Mouse (Mus musculus): Measurements from ENCODE around the gene Cmss1. TPM values are rescaled to one million over a fixed set of nuclear protein-coding genes. Genes with fewer than 3 reads are reported as not detected.
A peak's percentile ranks its signal among the peaks of the same experiment; 100 is the strongest.

Gene Cmss1
- total and polyA plus RNA-seq, 2 experiments: 3.1 to 7.8 TPM

DNA sequence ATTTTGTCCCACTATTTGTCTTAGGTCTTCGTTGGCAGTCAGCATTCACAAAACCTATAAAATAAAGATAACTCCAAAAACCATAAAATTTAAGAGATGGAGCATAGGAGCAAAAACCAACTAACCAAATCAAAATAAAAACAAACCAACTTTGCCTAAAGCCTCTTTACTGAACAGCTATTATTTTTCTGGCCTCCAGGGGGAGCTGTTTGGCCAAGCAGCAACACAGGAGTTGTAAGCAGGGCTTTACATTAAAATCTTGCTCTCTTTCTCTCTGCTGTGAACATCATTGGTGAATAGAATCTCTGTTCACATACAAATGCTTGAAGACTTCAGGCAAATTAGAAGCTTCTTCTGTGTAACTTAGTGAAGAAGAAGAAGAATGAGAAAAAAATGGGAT, 5.1 kb upstream of the Cmss1 start:
- Histone ChIP-seq H3K79me2 (ENCODE audit: control insufficient read depth, insufficient read depth, low read length) (no peaks in the 10 kb centered on the region), H3K4me3 (ENCODE audit: insufficient read depth, low read depth, low read length) (no peak overlapping the region), H3K27ac (replicated peaks; ENCODE audit: insufficient read depth, low read depth, low read length) (no peak overlapping the region), H3K36me3 (ENCODE audit: control insufficient read depth, insufficient read depth, low read length) (no peaks in the 10 kb centered on the region), H3K9ac (ENCODE audit: low read depth, low read length) (no peak overlapping the region), H3K4me1 (ENCODE audit: control insufficient read depth, insufficient read depth, low read length) (no peaks in the 10 kb centered on the region; the same call in 1 of the 2 replicates), H3K27me3 (ENCODE audit: control insufficient read depth, insufficient read depth, low read length) (no peaks in the 10 kb centered on the region)
- DNase-seq (ENCODE audit: extremely low read depth, low read depth, low spot score): peak; percentile 24
- TF ChIP-seq CTCF (IDR thresholded peaks at IDR 0.05; ENCODE audit: low read depth, low read length): peak; percentile 56; the same call in 1 of the 2 replicates
- TF ChIP-seq POLR2A (IDR thresholded peaks at IDR 0.05; ENCODE audit: extremely low read depth, insufficient read depth, low read length): no peak
- WGBS: 2% methylated on average over 1 of the region's 1 CpGs

- no peaks in the 10 kb centered on the region for H3K27me3 ChIP-seq (ENCODE audit: control insufficient read depth, insufficient read depth, low read length)
- no peak overlapping the region for H3K27ac ChIP-seq (replicated peaks; ENCODE audit: insufficient read depth, low read depth, low read length)
- no peaks in the 10 kb centered on the region for H3K36me3 ChIP-seq (ENCODE audit: control insufficient read depth, insufficient read depth, low read length)
- no peak overlapping the region for H3K4me3 ChIP-seq (ENCODE audit: insufficient read depth, low read depth, low read length)
- H3K79me2 ChIP-seq (ENCODE audit: control insufficient read depth, insufficient read depth, low read length): no peaks in the 10 kb centered on the region; the same call in 1 of the 2 replicates
- TF ChIP-seq CTCF (IDR thresholded peaks at IDR 0.05; ENCODE audit: low read depth, low read length): no peak
- TF ChIP-seq POLR2A (IDR thresholded peaks at IDR 0.05; ENCODE audit: extremely low read depth, insufficient read depth, low read length): no peak
- no peak overlapping the region for H3K9ac ChIP-seq (ENCODE audit: low read depth, low read length)
- H3K4me1 ChIP-seq (ENCODE audit: control insufficient read depth, insufficient read depth, low read length): no peaks in the 10 kb centered on the region
- DNase-seq (ENCODE audit: extremely low read depth, low read depth, low spot score): no peak
These were observed 5.6 kb downstream of the Cmss1 start for GRCm38 (mm10) chr16:57601031-57601430.

GRCm38 (mm10) chr16:57597295-57597957, 9.2 kb downstream of the Cmss1 start:
- no peaks in the 10 kb centered on the region for H3K36me3 ChIP-seq (ENCODE audit: control insufficient read depth, insufficient read depth, low read length)
- H3K27me3 ChIP-seq (ENCODE audit: control insufficient read depth, insufficient read depth, low read length): no peaks in the 10 kb centered on the region
- TF ChIP-seq POLR2A (IDR thresholded peaks at IDR 0.05; ENCODE audit: extremely low read depth, insufficient read depth, low read length): no peak
- H3K27ac ChIP-seq (replicated peaks; ENCODE audit: insufficient read depth, low read depth, low read length): no peak overlapping the region
- no peak overlapping the region for H3K4me3 ChIP-seq (ENCODE audit: insufficient read depth, low read depth, low read length)
- no peaks in the 10 kb centered on the region; the same call in 1 of the 2 replicates for H3K79me2 ChIP-seq (ENCODE audit: control insufficient read depth, insufficient read depth, low read length)
- 74% methylated on average over 4 of the region's 4 CpGs for WGBS
- DNase-seq (ENCODE audit: extremely low read depth, low read depth, low spot score): no peak
- no peaks in the 10 kb centered on the region for H3K4me1 ChIP-seq (ENCODE audit: control insufficient read depth, insufficient read depth, low read length)
- H3K9ac ChIP-seq (ENCODE audit: low read depth, low read length): no peak overlapping the region

DNA sequence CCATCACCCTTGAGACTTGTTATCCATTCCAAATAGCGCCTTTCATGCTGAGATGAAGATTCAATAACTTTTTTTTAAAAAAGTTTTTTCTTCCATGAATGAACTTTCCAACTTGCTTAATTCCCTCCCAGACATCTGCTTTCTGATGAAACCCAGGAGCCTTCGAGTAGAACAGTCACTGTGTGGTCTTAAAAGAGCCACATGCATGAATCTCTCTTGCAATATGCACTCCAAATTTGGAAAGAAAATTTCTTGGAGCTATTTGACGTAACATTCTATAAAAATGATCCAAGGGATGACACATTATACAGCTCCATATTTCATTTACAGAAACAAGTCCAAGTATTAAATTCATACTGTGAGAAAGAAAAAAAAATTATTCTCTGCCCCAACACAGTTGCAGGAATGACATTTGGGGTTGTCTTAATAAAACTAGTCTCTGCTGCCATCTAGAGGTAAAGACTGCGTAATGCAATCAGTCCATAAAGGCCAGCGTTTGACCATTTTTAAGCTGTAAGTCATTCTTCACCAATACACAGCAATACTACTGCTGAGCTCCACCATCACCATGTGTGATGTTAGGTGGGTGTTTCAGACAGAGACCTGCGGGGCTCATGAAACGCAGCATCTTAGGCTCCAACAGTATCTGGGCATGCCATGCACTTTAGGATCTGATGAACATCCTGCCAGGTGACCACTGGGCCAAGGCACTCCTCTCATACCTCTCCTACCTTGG, 13.1 kb downstream of the Cmss1 start:
- 38% methylated on average over 7 of the region's 7 CpGs for WGBS
- Histone ChIP-seq H3K79me2 (ENCODE audit: control insufficient read depth, insufficient read depth, low read length) (no peaks in the 10 kb centered on the region; the same call in 1 of the 2 replicates), H3K27me3 (ENCODE audit: control insufficient read depth, insufficient read depth, low read length) (no peaks in the 10 kb centered on the region), H3K27ac (replicated peaks; ENCODE audit: insufficient read depth, low read depth, low read length) (no peak overlapping the region), H3K4me3 (ENCODE audit: insufficient read depth, low read depth, low read length) (no peak overlapping the region), H3K36me3 (ENCODE audit: control insufficient read depth, insufficient read depth, low read length) (no peaks in the 10 kb centered on the region), H3K4me1 (ENCODE audit: control insufficient read depth, insufficient read depth, low read length) (no peaks in the 10 kb centered on the region), H3K9ac (ENCODE audit: low read depth, low read length) (no peak overlapping the region)
- DNase-seq (ENCODE audit: extremely low read depth, low read depth, low spot score): peak; percentile 52
- TF ChIP-seq POLR2A (IDR thresholded peaks at IDR 0.05; ENCODE audit: extremely low read depth, insufficient read depth, low read length): no peak
- TF ChIP-seq CTCF (IDR thresholded peaks at IDR 0.05; ENCODE audit: low read depth, low read length): peak; percentile 60

GRCm38 (mm10) chr16:57585201-57585600, 21.5 kb downstream of the Cmss1 start:
- H3K36me3 ChIP-seq (ENCODE audit: control insufficient read depth, insufficient read depth, low read length): no peaks in the 10 kb centered on the region
- no peak for TF ChIP-seq POLR2A (IDR thresholded peaks at IDR 0.05; ENCODE audit: extremely low read depth, insufficient read depth, low read length)
- DNase-seq (ENCODE audit: extremely low read depth, low read depth, low spot score): no peak
- H3K79me2 ChIP-seq (ENCODE audit: control insufficient read depth, insufficient read depth, low read length): no peaks in the 10 kb centered on the region
- H3K4me1 ChIP-seq (ENCODE audit: control insufficient read depth, insufficient read depth, low read length): peaks cover 2% of the 10 kb centered on the region; the same call in 1 of the 2 replicates
- H3K9ac ChIP-seq (ENCODE audit: low read depth, low read length): no peak overlapping the region
- H3K4me3 ChIP-seq (ENCODE audit: insufficient read depth, low read depth, low read length): no peak overlapping the region
- no peaks in the 10 kb centered on the region for H3K27me3 ChIP-seq (ENCODE audit: control insufficient read depth, insufficient read depth, low read length)
- WGBS: 62% methylated on average over 3 of the region's 3 CpGs
- no peak overlapping the region for H3K27ac ChIP-seq (replicated peaks; ENCODE audit: insufficient read depth, low read depth, low read length)

DNA sequence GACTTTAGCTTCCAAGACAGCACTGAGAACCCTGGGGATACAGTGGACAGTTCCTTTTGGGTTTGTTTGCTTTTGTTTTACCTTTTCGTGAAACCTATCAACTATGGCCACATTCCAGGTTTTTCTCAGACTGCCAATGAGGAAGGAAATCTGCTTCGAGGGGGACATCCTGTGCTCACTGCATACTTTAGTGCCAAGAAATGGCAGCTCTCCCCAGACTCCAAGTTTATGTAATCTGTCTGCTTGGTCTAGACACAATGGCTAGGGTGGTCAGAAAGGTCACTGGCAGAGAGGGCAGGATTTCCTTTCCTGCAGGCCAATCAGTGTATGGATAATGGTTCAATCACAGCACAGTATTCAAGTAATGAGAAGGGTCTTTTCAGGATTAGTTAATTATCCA, 24.7 kb downstream of the Cmss1 start:
- H3K36me3 ChIP-seq (ENCODE audit: control insufficient read depth, insufficient read depth, low read length): no peaks in the 10 kb centered on the region
- TF ChIP-seq POLR2A (IDR thresholded peaks at IDR 0.05; ENCODE audit: extremely low read depth, insufficient read depth, low read length) (no peak), CTCF (IDR thresholded peaks at IDR 0.05; ENCODE audit: low read depth, low read length) (no peak)
- no peak overlapping the region for H3K9ac ChIP-seq (ENCODE audit: low read depth, low read length)
- no peaks in the 10 kb centered on the region for H3K79me2 ChIP-seq (ENCODE audit: control insufficient read depth, insufficient read depth, low read length)
- peaks cover 2% of the 10 kb centered on the region; the same call in 1 of the 2 replicates for H3K4me1 ChIP-seq (ENCODE audit: control insufficient read depth, insufficient read depth, low read length)
- H3K4me3 ChIP-seq (ENCODE audit: insufficient read depth, low read depth, low read length): no peak overlapping the region
- H3K27ac ChIP-seq (replicated peaks; ENCODE audit: insufficient read depth, low read depth, low read length): no peak overlapping the region
- no peak for DNase-seq (ENCODE audit: extremely low read depth, low read depth, low spot score)
- H3K27me3 ChIP-seq (ENCODE audit: control insufficient read depth, insufficient read depth, low read length): no peaks in the 10 kb centered on the region
- 46% methylated on average over 2 of the region's 2 CpGs for WGBS
